Mouse (Mus musculus) olfactory bulb, adult 2 months (tissue): ENCODE measurements around the gene Obsl1.

Experiments used
- CTCF ChIP-seq: fragments of 200-500 bp; IDR thresholded peaks from 2 replicates; pipeline ENCODE4 v1.5.1; 2012; ENCODE audit warnings: low read depth, mild to moderate bottlenecking, low read length, moderate library complexity; ENCODE audit not compliant: insufficient read depth
- POLR2A ChIP-seq: fragments of 200-500 bp; IDR thresholded peaks from 2 replicates; pipeline ENCODE4 v1.6.1; 2012; ENCODE audit warnings: mild to moderate bottlenecking, low read depth, low read length, moderate library complexity; ENCODE audit not compliant: insufficient read depth

- peak; percentile 83 for TF ChIP-seq POLR2A
- TF ChIP-seq CTCF = no peak
Measured at GRCm38 (mm10) chr1:75521321-75522031, 15.2 kb upstream of the Obsl1 start, which contains the start of gene Stk11ip.
